Mouse (Mus musculus) spleen, embryonic (tissue): ENCODE measurements around the gene Olfr131.
"Not testable (repeated sequence)": the region's sequence is repeated elsewhere in the genome, so short reads cannot be mapped to it uniquely, and the experiment has no call there.

Source experiments
- CTCF ChIA-PET: fragments of 350-600 bp; sonication (Branson Sonifier 250); formaldehyde crosslinking; loops from one replicate; lab custom pipeline; 2022; lab: Charles Lee

Olfr131 gene

GRCm38 (mm10) chr17:38088593-38088992, at the start of gene Olfr131:
TSS of gene Olfr131 (minus strand) at chr17:38088693.
- CTCF ChIA-PET = no interaction called here

DNA sequence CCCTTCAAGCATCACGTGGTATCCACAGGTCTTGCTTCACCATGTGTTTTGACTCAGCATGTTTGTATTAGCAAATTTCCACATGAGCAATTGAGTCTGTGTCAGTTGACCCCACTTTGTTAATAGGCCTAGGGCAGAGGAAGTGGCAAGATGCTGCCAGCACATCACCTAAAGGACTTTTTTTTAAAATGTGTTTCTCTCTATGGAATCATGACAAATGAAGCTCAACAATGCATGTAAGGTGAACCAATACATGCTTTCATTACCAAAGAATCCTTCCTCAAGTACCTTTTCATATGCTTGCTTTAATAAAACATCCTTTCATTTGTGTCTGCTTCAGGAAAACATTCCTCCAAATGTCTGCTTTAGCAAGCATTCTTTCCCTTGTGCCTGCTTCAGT, 45.9 kb upstream of the Olfr131 start, which contains the start of gene Olfr132:
Gene Olfr132 (minus strand): TSS at position 101 of the 400 bp plus-strand sequence.
- CTCF ChIA-PET = no interaction called here

DNA sequence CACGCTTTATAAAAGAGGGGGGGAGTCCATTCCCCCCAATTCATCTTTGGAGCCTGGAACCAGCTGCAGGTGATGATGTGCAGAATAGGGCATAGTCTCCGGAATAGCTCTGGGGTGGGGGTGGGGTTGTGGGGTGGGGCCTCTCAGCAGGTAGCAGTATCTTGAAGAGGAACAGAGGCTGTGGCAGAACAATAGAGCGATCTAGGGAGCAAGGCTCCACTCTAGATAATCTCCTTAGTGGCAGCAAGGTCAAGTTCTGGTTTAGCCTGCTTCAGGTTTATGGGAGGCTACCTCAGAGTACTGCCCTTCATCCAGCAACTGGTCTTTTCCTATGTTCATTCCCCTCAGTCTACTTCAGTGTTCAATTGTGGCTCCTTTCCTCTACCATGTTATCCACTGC, 36.9 kb upstream of the Olfr131 start:
- CTCF ChIA-PET = not testable (repeated sequence)

DNA sequence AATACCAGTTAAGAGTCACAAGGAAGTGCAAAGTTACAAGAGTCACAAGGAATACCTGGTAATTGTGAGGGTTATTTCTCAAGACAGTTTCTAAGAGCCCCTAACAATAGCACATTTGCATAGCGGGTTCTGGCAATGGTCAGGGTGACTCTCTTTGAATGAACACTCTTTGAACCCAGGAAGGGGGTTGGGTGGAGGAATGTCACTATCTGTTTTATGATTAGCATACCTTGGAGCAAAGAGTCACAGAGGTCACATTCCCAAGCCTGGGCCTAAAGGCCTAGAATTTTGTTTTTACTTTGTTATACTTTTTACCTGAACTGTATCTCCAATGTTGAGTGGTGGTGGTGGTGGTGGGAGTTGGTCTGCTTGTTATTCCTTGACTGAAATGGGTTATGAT, 35.7 kb upstream of the Olfr131 start:
- CTCF ChIA-PET = not testable (repeated sequence)

DNA sequence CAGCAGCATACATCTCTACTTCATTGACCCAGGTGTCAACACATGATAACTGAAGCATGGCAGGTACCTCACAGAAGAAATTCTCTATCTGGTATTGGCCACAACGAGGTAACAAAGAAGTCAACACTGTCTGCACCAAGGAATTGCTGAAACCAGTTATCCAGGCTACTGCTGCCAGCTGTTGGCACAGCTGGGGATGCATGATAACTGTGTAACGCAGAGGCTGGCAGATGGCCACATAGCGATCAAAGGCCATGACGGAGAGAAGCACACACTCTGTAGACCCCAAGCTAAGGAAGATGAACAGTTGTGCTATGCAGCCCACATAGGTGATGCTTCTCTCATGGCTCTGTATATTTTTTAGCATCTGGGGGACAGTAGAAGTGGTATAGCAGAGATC, 6.1 kb downstream of the Olfr131 start:
- CTCF ChIA-PET = no interaction called here

- CTCF ChIA-PET = no interaction called here
Measured at GRCm38 (mm10) chr17:38063621-38064020, 24.9 kb downstream of the Olfr131 start, which contains the start of gene Olfr130. TSS of gene Olfr130 (plus strand) at chr17:38063921.

DNA sequence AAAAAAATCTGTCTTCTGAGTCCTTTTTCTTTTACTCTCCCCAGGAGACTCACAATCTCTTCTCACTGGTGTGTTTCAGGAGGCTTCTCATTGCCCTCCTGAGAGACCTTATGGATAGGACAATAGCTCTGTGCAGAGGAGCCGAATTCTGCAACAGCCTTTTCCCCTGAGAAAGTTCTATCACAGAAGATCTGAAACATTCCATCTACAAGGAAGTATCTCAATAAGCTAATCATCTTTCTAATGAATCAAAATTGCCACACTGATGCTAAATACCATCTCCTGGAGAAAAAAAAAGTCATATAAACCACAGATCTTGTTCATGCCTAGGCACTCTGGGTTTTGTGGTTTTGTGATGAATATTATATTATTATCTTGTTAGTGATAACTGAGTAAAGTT, 28.5 kb downstream of the Olfr131 start, which contains the start of gene Olfr129:
Gene Olfr129 (minus strand): TSS at position 101 of the 400 bp plus-strand sequence.
- CTCF ChIA-PET = no interaction called here
